Mouse (Mus musculus) bone marrow macrophage, adult 2 months (primary cell): ENCODE measurements at regions not wholly inside any gene's neighbourhood (a gene's known extent, or its start where the extent isn't known, plus 50 kb on each side); places are given as distances from the start of the nearest gene placed in this dataset.

Source experiments
- H3K27ac ChIP-seq: 2 replicates; pipeline ENCODE4 v1.5.1; 2012; ENCODE audit warnings: low read depth, low read length; ENCODE audit not compliant: insufficient read depth
- H3K4me1 ChIP-seq: 2 replicates; pipeline ENCODE4 v1.6.1; 2012; ENCODE audit warnings: low read length; ENCODE audit not compliant: control insufficient read depth, insufficient read depth
- H3K4me3 ChIP-seq: 2 replicates; pipeline ENCODE4 v1.5.1; 2012; ENCODE audit warnings: mild to moderate bottlenecking, low read length, moderate library complexity; ENCODE audit not compliant: insufficient read depth
- CTCF ChIP-seq: IDR thresholded peaks from 2 replicates; pipeline ENCODE4 v1.5.1; 2012; ENCODE audit warnings: low read depth, mild to moderate bottlenecking, low read length, moderate library complexity
- POLR2A ChIP-seq: IDR thresholded peaks from 2 replicates; pipeline ENCODE4 v1.6.1; 2012; ENCODE audit warnings: mild to moderate bottlenecking, low read depth, low read length, borderline replicate concordance

DNA sequence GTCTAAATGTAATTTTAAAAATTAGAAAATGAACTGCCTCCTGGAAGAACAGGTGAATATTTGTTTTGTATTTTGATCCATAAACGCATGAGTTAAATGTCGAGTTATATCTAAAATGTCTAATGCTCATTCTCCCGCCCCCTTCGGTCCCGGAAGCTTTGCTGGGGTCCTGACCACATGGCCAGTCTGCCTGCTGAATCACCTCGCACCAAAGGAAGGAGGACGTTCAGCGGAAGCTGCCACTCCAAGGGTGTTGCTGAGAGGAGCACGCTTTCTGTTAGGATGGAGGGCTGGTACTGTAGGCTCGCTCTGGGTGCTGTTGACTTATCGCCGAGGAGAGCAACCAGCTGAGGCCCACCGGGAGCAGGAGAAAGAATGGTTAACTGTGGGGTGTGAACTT is 328.0 kb downstream of the Zfp706 start:
- peaks cover 3% of the 10 kb centered on the region for H3K4me1 ChIP-seq
- TF ChIP-seq POLR2A, result no peak
- no peak for TF ChIP-seq CTCF
- H3K27ac ChIP-seq, result no peak overlapping the region
- no peak overlapping the region for H3K4me3 ChIP-seq

DNA sequence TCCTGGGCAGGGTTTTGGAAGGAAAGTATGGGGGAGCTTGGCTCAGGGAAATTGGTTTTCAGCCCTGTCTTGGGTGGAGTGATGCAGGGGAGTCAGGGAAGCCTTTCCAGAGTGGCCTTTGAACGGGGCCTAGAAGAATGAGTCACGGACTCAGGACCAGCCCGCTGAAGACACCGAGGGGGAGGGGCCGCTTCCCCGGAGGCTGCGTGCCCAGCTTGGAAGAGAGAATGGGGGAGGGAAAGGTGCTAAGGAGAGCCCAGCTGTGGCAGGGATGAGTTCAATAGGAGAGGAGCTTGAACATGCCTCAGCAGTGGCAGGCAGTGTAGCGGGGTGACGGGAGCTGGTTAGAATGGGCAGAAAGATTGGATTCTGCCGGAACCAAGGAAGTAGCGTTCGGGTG is 337.8 kb downstream of the Zfp706 start:
- TF ChIP-seq CTCF, result no peak
- no peak for TF ChIP-seq POLR2A
- Histone ChIP-seq H3K4me3 (no peak overlapping the region), H3K4me1 (no peaks in the 10 kb centered on the region), H3K27ac (no peak overlapping the region)

- H3K4me1 ChIP-seq, result no peaks in the 10 kb centered on the region
- no peak for TF ChIP-seq POLR2A
- no peak for TF ChIP-seq CTCF
- no peak overlapping the region for H3K27ac ChIP-seq
- H3K4me3 ChIP-seq, result no peak overlapping the region
Measured at GRCm38 (mm10) chr15:36666566-36666965, 341.0 kb downstream of the Zfp706 start.

DNA sequence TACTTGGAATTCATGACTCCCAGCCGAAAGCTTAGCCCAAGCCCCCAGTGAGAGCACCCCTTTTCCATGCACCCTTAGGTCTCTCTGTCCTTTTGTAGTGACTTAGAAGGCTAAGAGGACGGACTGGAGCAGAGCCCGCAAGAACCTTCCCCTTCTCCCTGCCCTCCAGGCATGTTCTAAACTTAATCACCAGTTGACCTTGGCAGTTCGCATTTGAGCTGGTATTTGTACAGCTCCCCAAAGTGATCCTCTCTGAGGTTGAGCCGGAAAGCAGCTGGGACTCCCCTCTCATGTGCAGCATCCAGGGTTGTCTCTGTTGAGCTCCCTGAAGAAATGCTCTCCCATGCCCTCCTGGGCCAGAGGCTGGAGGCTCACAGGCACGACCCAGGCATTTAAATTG is 343.2 kb downstream of the Zfp706 start:
- no peak overlapping the region for H3K27ac ChIP-seq
- TF ChIP-seq POLR2A (no peak), CTCF (no peak)
- no peak overlapping the region for H3K4me3 ChIP-seq
- no peaks in the 10 kb centered on the region for H3K4me1 ChIP-seq

DNA sequence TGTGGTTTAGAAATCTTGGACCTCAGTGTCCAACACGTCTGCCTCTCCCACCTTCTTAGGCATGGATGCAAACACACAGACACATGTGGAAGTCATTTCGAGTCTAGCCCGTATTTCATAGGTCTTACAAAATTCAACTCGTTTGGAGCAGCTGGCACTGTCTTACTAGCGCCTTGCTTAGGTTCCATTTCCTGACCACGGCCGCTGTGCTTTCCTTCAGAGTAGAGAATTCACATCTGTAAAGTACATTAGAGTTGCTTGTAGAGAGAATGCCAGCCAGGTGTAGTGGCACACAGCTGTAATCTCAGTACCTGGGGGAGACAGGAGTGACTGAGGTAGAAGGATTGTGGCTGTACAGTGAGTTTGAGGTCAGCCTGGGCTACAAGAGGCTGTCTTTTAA is 346.6 kb downstream of the Zfp706 start:
- TF ChIP-seq POLR2A (no peak), CTCF (no peak)
- Histone ChIP-seq H3K4me3 (no peak overlapping the region), H3K4me1 (no peaks in the 10 kb centered on the region), H3K27ac (no peak overlapping the region)
